Mouse (Mus musculus) forebrain, embryonic 12.5 days (tissue): ENCODE measurements around the gene Slc5a4a. TPM values are rescaled to one million over a fixed set of nuclear protein-coding genes. Genes with fewer than 3 reads are reported as not detected.

Experiments used
- ATAC-seq: fragments of 200-750 bp; cut with Nextera tagmentation; 2 replicates; pipeline ENCODE4 v1.8.0; 2017; ENCODE audit warnings: moderate TSS enrichment; ENCODE audit not compliant: low FRiP score
- H3K27ac ChIP-seq: fragments of 300-500 bp; sonication (generic); 2 replicates; pipeline ENCODE4 v1.5.1; 2016; ENCODE audit warnings: mild to moderate bottlenecking
- H3K27me3 ChIP-seq: fragments of 300-500 bp; sonication (generic); 2 replicates; pipeline ENCODE4 v1.6.1; 2016; ENCODE audit warnings: mild to moderate bottlenecking
- H3K36me3 ChIP-seq: fragments of 300-500 bp; sonication (generic); replicated peaks from 2 replicates; pipeline ENCODE4 v1.6.1; 2016; ENCODE audit warnings: mild to moderate bottlenecking
- H3K4me1 ChIP-seq: fragments of 300-500 bp; sonication (generic); 2 replicates; pipeline ENCODE4 v1.6.1; 2016
- H3K4me2 ChIP-seq: fragments of 300-500 bp; sonication (generic); 2 replicates; pipeline ENCODE4 v1.6.1; 2016; ENCODE audit warnings: mild to moderate bottlenecking, moderate library complexity
- H3K4me3 ChIP-seq: fragments of 300-500 bp; sonication (generic); replicated peaks from 2 replicates; pipeline ENCODE4 v1.5.1; 2016; ENCODE audit warnings: mild to moderate bottlenecking
- H3K9ac ChIP-seq: fragments of 300-500 bp; sonication (generic); 2 replicates; pipeline ENCODE4 v1.6.1; 2016; ENCODE audit warnings: mild to moderate bottlenecking
- H3K9me3 ChIP-seq: fragments of 300-500 bp; sonication (generic); 2 replicates; pipeline ENCODE4 v1.6.1; 2016
- WGBS: fragments of 180-500 bp; shearing (Covaris S2); methylation state at CpG from one replicate; pipeline ENCODE4 v1.1.7; 2016; 5-methylcytosine and 5-hydroxymethylcytosine counted together
- polyA plus RNA-seq: library from polyadenylated mRNA; unstranded; fragments of >200 nt; fragmentation: Nextera tagmentation; extraction: Ambion mirVana; gene quantifications from 2 replicates; pipeline ENCODE4 v1.2.1, GENCODE M21; 2016

The Slc5a4a gene
- polyA plus RNA-seq, 1 experiment from 2014 or later = not detected

- no peak overlapping the region for H3K4me3 ChIP-seq
- no peak overlapping the region for H3K4me2 ChIP-seq
- 78% methylated on average over 4 of the region's 4 CpGs for WGBS
- H3K9me3 ChIP-seq = no peaks in the 10 kb centered on the region
- H3K4me1 ChIP-seq = no peaks in the 10 kb centered on the region
- H3K36me3 ChIP-seq = no peaks in the 10 kb centered on the region
- no peak overlapping the region for H3K27ac ChIP-seq
- H3K27me3 ChIP-seq = no peaks in the 10 kb centered on the region
- no peak overlapping the region for H3K9ac ChIP-seq
- ATAC-seq = no peak
Measured at GRCm38 (mm10) chr10:76185216-76185615, 38.0 kb downstream of the Slc5a4a start.

- Histone ChIP-seq H3K36me3 (no peaks in the 10 kb centered on the region), H3K4me3 (no peak overlapping the region)
- no peak for ATAC-seq
Measured at GRCm38 (mm10) chr10:76188010-76188409, 40.8 kb downstream of the Slc5a4a start.

DNA sequence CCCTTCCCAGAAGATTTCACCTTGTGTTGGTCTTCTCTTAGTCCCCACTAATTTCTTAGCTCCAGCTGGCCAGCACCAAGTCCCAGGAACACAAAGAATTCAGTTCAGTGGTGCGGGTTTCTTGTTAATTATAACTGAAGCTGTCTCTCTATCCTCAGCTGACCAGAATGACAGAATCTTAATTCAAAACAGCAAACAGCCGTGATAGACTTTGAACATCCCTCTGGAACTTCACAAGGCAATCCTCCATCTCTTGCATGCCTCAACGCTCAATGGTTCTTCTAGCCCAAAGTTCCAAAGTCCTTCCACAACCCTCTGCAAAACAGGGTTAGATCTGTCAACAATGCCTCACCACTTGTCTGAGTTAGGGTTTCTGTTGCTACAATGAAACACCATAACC is 54.2 kb downstream of the Slc5a4a start:
- Histone ChIP-seq H3K4me1 (no peaks in the 10 kb centered on the region), H3K9me3 (no peaks in the 10 kb centered on the region), H3K36me3 (no peaks in the 10 kb centered on the region; the same call in 1 of the 2 replicates), H3K9ac (no peak overlapping the region), H3K4me3 (no peak overlapping the region), H3K27ac (no peak overlapping the region), H3K4me2 (no peak overlapping the region), H3K27me3 (no peaks in the 10 kb centered on the region)
- no peak for ATAC-seq
- WGBS = 86% methylated on average over 3 of the region's 3 CpGs

More at GRCm38 (mm10) chr10:76188010-76188409, 40.8 kb downstream of the Slc5a4a start:
- Histone ChIP-seq H3K4me2 (no peak overlapping the region), H3K27me3 (no peaks in the 10 kb centered on the region), H3K4me1 (no peaks in the 10 kb centered on the region), H3K27ac (no peak overlapping the region), H3K9ac (no peak overlapping the region), H3K9me3 (no peaks in the 10 kb centered on the region)
- WGBS = 93% methylated on average over 1 of the region's 1 CpGs

GRCm38 (mm10) chr10:76201978-76202377 is 54.7 kb downstream of the Slc5a4a start:
- H3K4me1 ChIP-seq = no peaks in the 10 kb centered on the region
- no peak for ATAC-seq
- no peak overlapping the region for H3K27ac ChIP-seq
- no peak overlapping the region for H3K4me2 ChIP-seq
- no peaks in the 10 kb centered on the region for H3K27me3 ChIP-seq
- 16% methylated on average over 7 of the region's 7 CpGs for WGBS
- H3K9ac ChIP-seq = no peak overlapping the region
- H3K36me3 ChIP-seq = peaks cover 5% of the 10 kb centered on the region
- H3K9me3 ChIP-seq = no peaks in the 10 kb centered on the region
- H3K4me3 ChIP-seq = no peak overlapping the region

DNA sequence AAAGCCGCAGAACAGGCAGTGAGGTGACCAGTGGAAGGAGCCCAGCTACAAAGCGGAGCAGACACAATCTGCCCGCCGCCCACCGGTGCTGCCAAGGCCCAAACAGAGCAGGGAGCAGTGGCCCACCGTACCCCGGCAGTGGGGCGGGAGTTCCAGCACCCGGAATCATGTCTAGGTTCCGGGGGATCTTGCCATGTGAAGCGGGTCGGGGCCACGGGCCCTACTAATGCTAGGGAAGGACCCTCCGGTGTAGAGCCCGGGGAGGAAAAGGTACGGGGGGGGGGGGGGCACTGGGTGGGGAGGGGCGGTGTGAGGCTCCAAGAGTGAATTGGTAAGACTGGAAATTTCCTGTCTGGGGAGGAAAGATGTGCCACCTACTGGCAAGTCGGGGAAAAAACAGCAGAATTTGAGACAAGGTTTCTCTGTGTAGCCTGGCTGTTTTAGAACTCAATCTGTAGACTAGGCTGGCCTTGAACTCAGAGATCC is 56.6 kb downstream of the Slc5a4a start:
- Histone ChIP-seq H3K27ac (no peak overlapping the region), H3K27me3 (no peaks in the 10 kb centered on the region), H3K9me3 (no peaks in the 10 kb centered on the region), H3K4me2 (peak overlapping the region; percentile 54), H3K9ac (0 out of 2 replicates have a peak overlapping the region, but pooled peaks have one; percentile 18), H3K36me3 (peaks cover 23% of the 10 kb centered on the region), H3K4me3 (peak overlapping the region; percentile 36), H3K4me1 (no peaks in the 10 kb centered on the region)
- WGBS = 17% methylated on average over 17 of the region's 18 CpGs
- ATAC-seq = no peak

DNA sequence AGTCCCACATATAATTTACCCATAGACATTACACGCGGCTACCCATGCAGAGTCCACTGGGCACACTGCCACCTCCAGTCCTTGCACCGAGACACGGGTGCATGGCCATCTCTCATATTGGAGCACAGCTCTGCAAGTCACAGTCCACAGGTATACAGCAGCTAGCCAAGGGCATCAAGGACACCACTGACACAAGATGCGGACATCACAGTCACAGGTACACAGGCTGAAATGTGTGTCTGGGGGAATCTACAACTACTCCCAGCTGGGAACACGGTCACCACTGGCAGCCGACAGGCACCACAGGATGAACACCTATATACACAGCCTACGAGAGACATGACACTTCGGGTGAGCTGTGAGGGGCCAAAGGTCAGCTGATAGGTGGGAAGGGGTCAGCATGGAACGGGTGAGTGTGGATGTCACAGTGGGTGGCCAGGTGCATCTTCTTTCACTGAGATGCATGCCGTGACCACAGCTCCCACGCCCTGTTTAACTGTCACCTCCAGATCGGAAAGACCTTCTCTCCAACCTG is 60.1 kb downstream of the Slc5a4a start:
- Histone ChIP-seq H3K9ac (no peak overlapping the region), H3K4me2 (no peak overlapping the region), H3K4me1 (no peaks in the 10 kb centered on the region), H3K4me3 (no peak overlapping the region), H3K36me3 (peaks cover 49% of the 10 kb centered on the region), H3K27me3 (no peaks in the 10 kb centered on the region), H3K9me3 (no peaks in the 10 kb centered on the region), H3K27ac (no peak overlapping the region)
- no peak for ATAC-seq
- WGBS = 96% methylated on average over 13 of the region's 13 CpGs

DNA sequence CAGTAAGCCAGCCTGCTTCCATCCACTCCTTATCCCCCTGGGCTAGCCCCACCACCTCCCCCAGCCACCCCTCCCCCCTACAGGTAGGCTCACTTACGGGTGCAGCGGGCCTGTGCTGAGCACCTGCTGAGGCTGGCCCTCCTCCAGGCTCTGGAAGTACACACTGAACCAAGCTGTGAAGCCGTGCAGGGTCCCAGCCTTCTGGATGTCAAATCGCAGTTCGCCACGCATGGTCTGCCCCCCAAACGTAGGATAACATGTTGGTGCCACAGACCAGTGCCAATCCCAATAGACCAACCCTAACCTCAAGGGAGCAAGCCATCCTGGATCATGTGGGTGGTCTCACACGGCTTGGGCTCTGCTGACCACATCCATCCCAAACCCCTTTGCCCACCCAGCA is 62.0 kb downstream of the Slc5a4a start:
- 89% methylated on average over 8 of the region's 8 CpGs for WGBS
- no peak overlapping the region for H3K4me2 ChIP-seq
- no peak overlapping the region for H3K27ac ChIP-seq
- no peaks in the 10 kb centered on the region for H3K27me3 ChIP-seq
- H3K36me3 ChIP-seq = peaks cover 66% of the 10 kb centered on the region
- no peak for ATAC-seq
- H3K9me3 ChIP-seq = peaks cover 4% of the 10 kb centered on the region
- H3K9ac ChIP-seq = no peak overlapping the region
- no peaks in the 10 kb centered on the region for H3K4me1 ChIP-seq
- H3K4me3 ChIP-seq = no peak overlapping the region

GRCm38 (mm10) chr10:76210806-76211205 is 63.6 kb downstream of the Slc5a4a start:
- WGBS = 97% methylated on average over 7 of the region's 7 CpGs
- Histone ChIP-seq H3K36me3 (peaks cover 82% of the 10 kb centered on the region), H3K27ac (no peak overlapping the region), H3K9me3 (peaks cover 18% of the 10 kb centered on the region), H3K9ac (no peak overlapping the region), H3K27me3 (no peaks in the 10 kb centered on the region), H3K4me1 (no peaks in the 10 kb centered on the region), H3K4me2 (no peak overlapping the region), H3K4me3 (no peak overlapping the region)
- ATAC-seq = no peak

DNA sequence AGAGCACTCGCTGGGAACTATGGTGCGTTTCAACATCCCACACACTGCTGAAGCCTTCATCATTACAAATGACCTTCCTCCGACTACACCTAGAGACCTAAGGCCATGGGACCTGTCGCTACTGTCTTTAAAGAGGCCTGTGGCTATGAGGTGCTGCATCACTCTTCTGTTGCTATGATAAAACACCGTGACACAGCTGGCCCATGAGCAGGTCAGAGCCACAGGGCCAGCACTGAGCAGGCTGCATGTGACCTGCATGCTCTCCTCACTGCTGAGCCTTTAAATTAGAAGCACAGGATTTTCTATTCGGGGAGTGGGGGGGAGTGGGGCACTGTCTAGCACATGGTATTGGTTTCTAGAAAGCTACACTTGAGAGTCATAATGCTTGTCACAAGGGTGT is 64.9 kb downstream of the Slc5a4a start:
- Histone ChIP-seq H3K4me1 (no peaks in the 10 kb centered on the region), H3K27ac (no peak overlapping the region), H3K9ac (no peak overlapping the region), H3K36me3 (peaks cover 88% of the 10 kb centered on the region), H3K27me3 (no peaks in the 10 kb centered on the region), H3K4me3 (no peak overlapping the region), H3K9me3 (peaks cover 18% of the 10 kb centered on the region), H3K4me2 (no peak overlapping the region)
- WGBS = 93% methylated on average over 6 of the region's 6 CpGs
- no peak for ATAC-seq

GRCm38 (mm10) chr10:76214161-76214560 is 66.9 kb downstream of the Slc5a4a start:
- H3K9me3 ChIP-seq = peaks cover 18% of the 10 kb centered on the region
- H3K4me1 ChIP-seq = no peaks in the 10 kb centered on the region
- no peak overlapping the region for H3K9ac ChIP-seq
- no peak overlapping the region for H3K4me3 ChIP-seq
- H3K36me3 ChIP-seq = peaks cover 88% of the 10 kb centered on the region
- H3K27ac ChIP-seq = no peak overlapping the region
- WGBS = 95% methylated on average over 4 of the region's 4 CpGs
- ATAC-seq = no peak
- H3K27me3 ChIP-seq = no peaks in the 10 kb centered on the region
- H3K4me2 ChIP-seq = no peak overlapping the region

DNA sequence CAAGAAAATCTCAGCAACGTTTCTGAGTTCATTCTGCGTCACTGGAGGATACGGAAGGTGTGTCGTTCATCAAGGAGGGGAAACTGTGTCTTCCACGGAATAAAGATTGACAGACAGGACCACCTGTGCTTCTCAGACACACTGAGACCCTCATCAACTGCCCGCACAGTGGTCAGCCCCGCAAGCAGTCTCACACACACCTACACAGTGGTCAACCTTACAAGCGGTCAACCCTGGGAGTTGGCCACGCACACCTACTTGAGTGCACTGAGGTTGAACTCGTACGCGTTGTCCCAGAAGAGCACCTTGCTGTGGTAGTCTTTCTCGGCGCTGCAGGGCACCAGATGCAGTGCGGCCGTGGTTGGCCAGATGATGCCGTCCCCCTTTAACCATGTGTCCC is 69.8 kb downstream of the Slc5a4a start:
- Histone ChIP-seq H3K27me3 (no peaks in the 10 kb centered on the region), H3K4me3 (no peak overlapping the region), H3K4me2 (no peak overlapping the region), H3K27ac (no peak overlapping the region), H3K36me3 (peaks cover 94% of the 10 kb centered on the region), H3K9ac (no peak overlapping the region), H3K4me1 (no peaks in the 10 kb centered on the region), H3K9me3 (peaks cover 18% of the 10 kb centered on the region)
- ATAC-seq = no peak
- 97% methylated on average over 17 of the region's 17 CpGs for WGBS

- Histone ChIP-seq H3K27ac (no peak overlapping the region), H3K4me2 (no peak overlapping the region), H3K9me3 (peaks cover 18% of the 10 kb centered on the region), H3K27me3 (no peaks in the 10 kb centered on the region), H3K36me3 (peaks cover 95% of the 10 kb centered on the region), H3K4me3 (no peak overlapping the region), H3K9ac (no peak overlapping the region), H3K4me1 (no peaks in the 10 kb centered on the region)
- no peak for ATAC-seq
- WGBS = 91% methylated on average over 9 of the region's 9 CpGs
Measured at GRCm38 (mm10) chr10:76218240-76218639, 71.0 kb downstream of the Slc5a4a start.

DNA sequence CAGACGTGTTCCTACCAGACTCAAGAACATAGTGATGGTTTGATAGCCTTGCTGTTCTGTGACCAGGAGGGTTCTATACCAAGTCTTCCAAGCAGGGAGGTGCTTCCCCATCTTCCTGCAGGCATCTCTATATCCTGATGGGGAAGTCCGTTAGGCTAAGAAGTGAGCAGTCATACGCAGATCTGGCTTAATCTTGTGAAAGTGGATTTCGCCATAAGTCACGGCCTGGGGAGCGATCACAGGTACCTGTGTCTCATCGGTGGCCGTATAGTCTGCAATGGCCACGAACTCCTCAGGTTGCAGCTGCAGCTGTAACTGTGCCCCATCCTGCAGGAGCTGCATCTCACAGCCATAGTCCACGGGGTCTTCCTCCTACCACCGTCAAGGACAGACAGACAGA is 78.7 kb downstream of the Slc5a4a start:
- H3K36me3 ChIP-seq = peaks cover 51% of the 10 kb centered on the region
- no peaks in the 10 kb centered on the region for H3K4me1 ChIP-seq
- 94% methylated on average over 11 of the region's 11 CpGs for WGBS
- no peaks in the 10 kb centered on the region for H3K27me3 ChIP-seq
- no peak overlapping the region for H3K4me3 ChIP-seq
- H3K4me2 ChIP-seq = no peak overlapping the region
- ATAC-seq = no peak
- no peak overlapping the region for H3K9ac ChIP-seq
- no peak overlapping the region for H3K27ac ChIP-seq
- no peaks in the 10 kb centered on the region for H3K9me3 ChIP-seq
